Mouse (Mus musculus) stomach, postnatal 0 days (tissue): Measurements from ENCODE around the gene Zfp423. TPM values are rescaled to one million over a fixed set of nuclear protein-coding genes. Genes with fewer than 3 reads are reported as not detected.
A peak's percentile ranks its signal among the peaks of the same experiment; 100 is the strongest.

Source experiments
- ATAC-seq: fragments of 200-750 bp; cut with Nextera tagmentation; 2 replicates; pipeline ENCODE4 v1.8.0; 2017; ENCODE audit not compliant: low FRiP score, low TSS enrichment
- DNase-seq: peaks from one replicate; pipeline ENCODE4 v3.0.0-alpha.2; 2016; ENCODE audit warnings: low spot score
- H3K27ac ChIP-seq: fragments of 300-500 bp; sonication (generic); replicated peaks from 2 replicates; pipeline ENCODE4 v1.5.1; 2014; ENCODE audit warnings: mild to moderate bottlenecking, control low read depth
- H3K27me3 ChIP-seq: fragments of 300-500 bp; sonication (generic); 2 replicates; pipeline ENCODE4 v1.6.1; 2014; ENCODE audit warnings: low read length; ENCODE audit not compliant: control insufficient read depth, insufficient read depth
- H3K36me3 ChIP-seq: fragments of 300-500 bp; sonication (generic); 2 replicates; pipeline ENCODE4 v1.6.1; 2014; ENCODE audit warnings: low read length, mixed read lengths; ENCODE audit not compliant: control insufficient read depth, insufficient read depth
- H3K4me1 ChIP-seq: fragments of 300-500 bp; sonication (generic); replicated peaks from 2 replicates; pipeline ENCODE4 v1.6.1; 2014; ENCODE audit warnings: antibody characterized with exemption; ENCODE audit not compliant: control insufficient read depth, insufficient read depth
- H3K4me2 ChIP-seq: fragments of 300-500 bp; sonication (generic); replicated peaks from 2 replicates; pipeline ENCODE4 v1.6.1; 2014; ENCODE audit warnings: low read depth, mild to moderate bottlenecking, control low read depth, moderate library complexity
- H3K4me3 ChIP-seq: fragments of 300-500 bp; sonication (generic); 2 replicates; pipeline ENCODE4 v1.5.1; 2014; ENCODE audit warnings: low read depth, low read length, control low read depth
- H3K9ac ChIP-seq: fragments of 300-500 bp; sonication (generic); 2 replicates; pipeline ENCODE4 v1.6.1; 2014; ENCODE audit warnings: mild to moderate bottlenecking, low read length, control low read depth, mixed read lengths
- H3K9me3 ChIP-seq: fragments of 300-500 bp; sonication (generic); 2 replicates; pipeline ENCODE4 v1.6.1; 2016; ENCODE audit warnings: low read length; ENCODE audit not compliant: control insufficient read depth
- CTCF ChIP-seq: IDR thresholded peaks from 2 replicates; pipeline ENCODE4 v1.5.1; 2016; ENCODE audit warnings: antibody characterized with exemption, low read depth, mild to moderate bottlenecking, moderate library complexity
- EP300 ChIP-seq: optimal IDR thresholded peaks from 2 replicates; pipeline ENCODE3; 2016; ENCODE audit warnings: antibody characterized with exemption
- WGBS: fragments of 180-500 bp; shearing (Covaris S2); extraction: QIAGEN DNeasy Blood & Tissue Kit; methylation state at CpG from one replicate; pipeline ENCODE4 v1.1.7; 2014; 5-methylcytosine and 5-hydroxymethylcytosine counted together
- polyA plus RNA-seq: library from polyadenylated mRNA; unstranded; fragments of >200 nt; fragmentation: Nextera tagmentation; extraction: Ambion mirVana; gene quantifications from 2 replicates; pipeline ENCODE4 v1.2.1, GENCODE M21; 2015

Zfp423 gene
- polyA plus RNA-seq, 1 experiment from 2014 or later = 2.6 TPM

GRCm38 (mm10) chr8:87803437-87803836 lies 156.0 kb downstream of the Zfp423 start:
- Histone ChIP-seq H3K9ac (no peak overlapping the region), H3K4me3 (no peak overlapping the region), H3K36me3 (no peaks in the 10 kb centered on the region), H3K9me3 (no peaks in the 10 kb centered on the region), H3K27ac (no peak overlapping the region), H3K4me2 (0 out of 2 replicates have a peak overlapping the region, but pooled peaks have one; percentile 20), H3K4me1 (no peaks in the 10 kb centered on the region), H3K27me3 (no peaks in the 10 kb centered on the region)
- no peak for ATAC-seq
- TF ChIP-seq CTCF (no peak), EP300 (no peak)
- 65% methylated on average over 10 of the region's 10 CpGs for WGBS
- DNase-seq = no peak

GRCm38 (mm10) chr8:87802571-87802970 lies 156.8 kb downstream of the Zfp423 start:
- Histone ChIP-seq H3K9me3 (no peaks in the 10 kb centered on the region), H3K9ac (no peak overlapping the region), H3K36me3 (no peaks in the 10 kb centered on the region), H3K4me3 (no peak overlapping the region), H3K4me1 (no peaks in the 10 kb centered on the region), H3K27me3 (no peaks in the 10 kb centered on the region), H3K4me2 (no peak overlapping the region), H3K27ac (no peak overlapping the region)
- ATAC-seq = no peak
- TF ChIP-seq EP300 (no peak), CTCF (no peak)
- no peak for DNase-seq
- WGBS = 53% methylated on average over 3 of the region's 3 CpGs

DNA sequence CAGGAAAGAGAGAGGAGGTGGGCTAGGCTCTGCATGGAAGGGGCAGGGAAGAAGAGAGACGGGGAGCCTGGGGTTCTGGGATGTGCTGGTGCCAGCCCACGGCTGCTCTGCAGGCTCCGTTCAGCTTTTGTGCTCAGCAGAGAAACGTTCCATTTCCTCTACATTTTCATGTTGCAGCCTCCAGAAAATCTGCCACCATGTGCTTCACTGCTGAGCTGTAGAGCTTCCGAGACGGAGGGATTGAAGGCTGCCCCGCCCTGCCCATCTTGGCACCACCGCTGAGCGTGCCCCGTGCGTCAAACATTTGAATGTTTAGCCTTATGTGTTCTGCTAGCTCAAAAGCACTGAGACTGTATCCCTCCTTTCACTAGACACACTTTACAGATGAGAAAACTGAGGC lies 159.3 kb downstream of the Zfp423 start:
- Histone ChIP-seq H3K4me1 (no peaks in the 10 kb centered on the region), H3K27me3 (no peaks in the 10 kb centered on the region), H3K27ac (no peak overlapping the region), H3K4me2 (no peak overlapping the region), H3K9me3 (no peaks in the 10 kb centered on the region), H3K36me3 (no peaks in the 10 kb centered on the region), H3K9ac (no peak overlapping the region), H3K4me3 (no peak overlapping the region)
- TF ChIP-seq CTCF (no peak), EP300 (no peak)
- DNase-seq = no peak
- ATAC-seq = no peak
- WGBS = 65% methylated on average over 11 of the region's 11 CpGs

GRCm38 (mm10) chr8:87796234-87796633 lies 163.2 kb downstream of the Zfp423 start:
- H3K4me3 ChIP-seq = no peak overlapping the region
- 73% methylated on average over 7 of the region's 7 CpGs for WGBS
- H3K4me2 ChIP-seq = no peak overlapping the region
- no peaks in the 10 kb centered on the region for H3K36me3 ChIP-seq
- H3K9ac ChIP-seq = no peak overlapping the region
- DNase-seq (no peak), ATAC-seq (no peak)
- H3K27ac ChIP-seq = no peak overlapping the region
- TF ChIP-seq CTCF (peak; percentile 72), EP300 (no peak)
- H3K27me3 ChIP-seq = no peaks in the 10 kb centered on the region
- H3K9me3 ChIP-seq = no peaks in the 10 kb centered on the region
- H3K4me1 ChIP-seq = no peaks in the 10 kb centered on the region

GRCm38 (mm10) chr8:87794639-87795038 lies 164.8 kb downstream of the Zfp423 start:
- 82% methylated on average over 10 of the region's 10 CpGs for WGBS
- Histone ChIP-seq H3K4me1 (no peaks in the 10 kb centered on the region), H3K9ac (no peak overlapping the region), H3K27ac (no peak overlapping the region), H3K9me3 (no peaks in the 10 kb centered on the region), H3K36me3 (no peaks in the 10 kb centered on the region), H3K4me3 (no peak overlapping the region), H3K27me3 (no peaks in the 10 kb centered on the region), H3K4me2 (no peak overlapping the region)
- TF ChIP-seq EP300 (no peak), CTCF (no peak)
- no peak for ATAC-seq
- DNase-seq = no peak

DNA sequence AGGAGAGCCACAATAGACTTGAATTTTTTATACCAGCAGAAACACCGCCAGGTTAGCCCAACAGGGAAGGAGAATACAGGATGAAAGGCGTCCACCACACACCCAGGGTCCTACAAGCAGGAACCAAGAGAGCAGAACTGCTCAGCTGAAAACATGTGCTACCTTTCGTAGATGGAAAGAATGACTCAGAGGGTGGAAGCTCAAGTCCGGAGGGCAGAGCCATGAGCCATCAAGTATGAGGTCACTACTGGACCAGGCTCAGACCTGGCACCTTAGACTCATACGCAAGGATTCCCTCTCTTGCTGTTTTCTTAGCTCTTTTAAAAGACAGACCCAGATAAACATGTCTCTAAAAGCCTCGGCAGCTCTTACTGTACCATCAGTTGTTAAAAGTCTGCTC lies 168.3 kb downstream of the Zfp423 start:
- DNase-seq = peak; percentile 24
- Histone ChIP-seq H3K36me3 (no peaks in the 10 kb centered on the region), H3K9ac (no peak overlapping the region), H3K27ac (no peak overlapping the region), H3K4me3 (no peak overlapping the region), H3K27me3 (no peaks in the 10 kb centered on the region), H3K9me3 (no peaks in the 10 kb centered on the region), H3K4me2 (no peak overlapping the region), H3K4me1 (no peaks in the 10 kb centered on the region)
- ATAC-seq = peak; percentile 70
- TF ChIP-seq CTCF = no peak
- WGBS = 70% methylated on average over 6 of the region's 6 CpGs
